Mouse (Mus musculus): ENCODE measurements at regions not wholly inside any gene's neighbourhood (a gene's known extent, or its start where the extent isn't known, plus 50 kb on each side); places are given as distances from the start of the nearest gene placed in this dataset.

DNA sequence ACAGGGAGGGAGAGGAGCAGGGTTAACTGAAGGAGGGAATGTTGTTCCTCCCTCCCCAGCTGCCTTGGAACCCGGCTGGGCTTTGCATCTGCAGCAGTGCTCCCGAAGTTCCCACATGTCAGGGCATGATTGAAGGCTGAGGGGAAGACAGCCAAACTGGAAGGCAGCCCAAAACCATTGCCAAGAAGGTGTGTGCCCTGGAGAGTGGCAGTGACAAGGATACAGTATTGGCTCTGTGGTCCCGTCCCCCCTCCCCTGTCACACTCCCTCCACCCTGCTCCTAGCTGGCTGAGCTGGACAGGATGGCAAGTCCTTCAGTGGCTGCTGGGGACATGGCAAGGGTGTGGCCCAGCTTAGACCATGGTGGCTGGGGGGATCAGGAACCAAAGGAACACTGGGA lies 79.1 kb downstream of the Cyp26b1 start:
- DNase-seq (ENCODE audit: low read depth, low spot score) = no peak

DNA sequence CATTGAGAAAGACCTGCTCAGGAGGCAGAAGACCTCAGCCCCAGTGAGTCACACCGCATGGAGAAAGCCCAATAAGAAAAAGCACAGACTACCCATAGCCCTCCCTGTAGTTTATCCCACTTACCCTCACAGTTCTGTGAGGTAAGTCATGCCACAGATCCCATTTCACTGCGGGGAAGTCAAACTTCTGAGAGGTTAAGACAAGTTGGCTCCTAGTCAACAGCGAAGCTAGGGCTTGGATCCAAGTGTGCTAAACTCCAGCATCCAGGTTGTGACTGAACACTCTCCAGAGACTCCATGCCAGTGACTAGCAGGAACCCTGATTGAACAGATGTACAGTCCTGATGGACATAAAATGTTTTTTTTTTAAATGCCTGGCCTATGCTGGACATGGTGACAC lies 85.1 kb downstream of the Cyp26b1 start:
- DNase-seq (ENCODE audit: low read depth, low spot score) = no peak

DNA sequence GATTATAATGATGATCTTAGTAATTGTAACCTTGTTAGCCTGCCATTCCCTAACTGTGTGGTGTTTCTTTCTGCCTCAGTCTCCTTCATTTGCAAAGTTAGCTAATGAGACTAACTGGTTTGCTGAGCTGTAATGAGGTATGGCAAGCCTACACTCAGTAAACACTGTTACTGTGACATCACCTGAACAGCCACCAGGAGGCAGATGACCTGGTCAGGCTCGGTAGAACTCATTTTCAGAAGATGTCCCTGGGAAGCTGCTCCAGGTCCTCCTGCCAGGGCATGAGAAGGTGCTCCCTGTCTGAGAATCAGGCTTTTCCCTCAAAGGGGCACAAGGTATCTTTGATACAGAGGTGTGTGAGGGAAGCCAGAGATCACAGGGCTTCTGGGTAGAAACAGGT lies 87.0 kb downstream of the Cyp26b1 start:
- no peak for DNase-seq (ENCODE audit: low read depth, low spot score)

DNA sequence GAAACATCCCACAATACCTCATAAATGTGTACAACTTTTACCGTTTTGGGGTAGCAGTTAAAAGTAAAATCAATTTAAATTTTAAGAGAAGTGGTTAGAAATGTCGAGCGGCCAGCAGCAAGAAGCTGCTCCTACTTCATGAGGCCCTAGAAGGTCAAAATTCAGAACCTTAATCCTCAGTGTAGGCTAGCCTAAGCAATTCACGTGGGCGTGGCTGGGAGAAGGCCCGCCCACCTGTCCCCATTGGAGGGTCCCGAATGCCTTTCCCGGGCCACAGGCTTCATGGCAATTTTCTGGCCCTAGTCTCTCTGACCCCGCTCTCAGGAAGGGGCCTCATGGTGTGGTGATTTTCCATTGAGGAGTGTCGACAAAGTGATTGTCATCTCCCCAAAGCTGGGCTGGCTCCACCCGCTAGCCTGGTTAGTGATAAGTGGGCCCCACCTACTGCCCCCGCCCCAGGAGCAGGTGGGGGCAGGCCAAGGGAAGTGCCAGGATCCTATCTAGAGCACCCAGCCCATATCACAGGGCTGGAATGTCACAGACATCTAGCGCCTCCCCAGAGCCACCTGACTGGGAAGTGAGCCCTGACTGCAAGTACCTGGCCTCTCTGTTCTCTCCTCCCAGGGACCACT lies 93.3 kb downstream of the Cyp26b1 start:
- DNase-seq (ENCODE audit: low read depth, low spot score) = no peak

DNA sequence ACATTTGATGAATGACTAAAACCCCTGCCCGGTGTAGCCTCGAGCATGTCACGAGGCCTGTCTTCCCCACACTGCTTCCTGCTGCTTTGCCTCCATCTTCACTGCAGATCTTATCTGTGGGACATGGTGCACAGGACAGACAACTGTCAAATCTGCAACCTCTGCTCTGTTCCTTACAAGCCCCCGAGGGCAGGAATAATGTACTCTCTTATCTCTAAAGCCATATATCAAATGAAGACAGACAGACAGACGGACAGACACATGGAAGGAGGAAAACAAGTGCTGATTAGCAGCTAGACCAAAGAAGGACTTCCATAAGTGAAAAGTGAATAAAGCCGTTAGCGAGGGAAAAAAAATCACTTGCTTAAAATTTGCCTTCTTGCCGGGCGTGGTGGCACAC lies 95.6 kb downstream of the Cyp26b1 start:
- no peak for DNase-seq (ENCODE audit: low read depth, low spot score)

DNA sequence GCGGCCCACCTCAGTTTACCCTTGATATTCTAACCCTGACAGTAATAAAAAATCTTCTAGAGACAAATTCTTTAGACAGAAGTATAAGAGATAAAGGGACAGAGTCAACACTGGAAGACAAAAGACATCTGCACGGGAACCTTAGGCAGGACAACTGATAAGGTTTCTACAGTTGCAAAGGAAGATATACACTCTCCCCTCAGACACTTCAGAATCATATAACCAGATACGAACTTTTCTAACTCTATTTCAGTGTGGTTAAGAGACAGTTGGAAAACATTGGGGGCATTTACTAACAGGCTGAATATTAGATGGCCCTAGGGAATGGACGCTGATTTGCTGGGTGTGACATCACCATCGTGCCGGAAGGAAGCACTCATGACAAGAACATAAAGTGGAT lies 100.0 kb downstream of the Cyp26b1 start:
- DNase-seq (ENCODE audit: low read depth, low spot score) = no peak

DNA sequence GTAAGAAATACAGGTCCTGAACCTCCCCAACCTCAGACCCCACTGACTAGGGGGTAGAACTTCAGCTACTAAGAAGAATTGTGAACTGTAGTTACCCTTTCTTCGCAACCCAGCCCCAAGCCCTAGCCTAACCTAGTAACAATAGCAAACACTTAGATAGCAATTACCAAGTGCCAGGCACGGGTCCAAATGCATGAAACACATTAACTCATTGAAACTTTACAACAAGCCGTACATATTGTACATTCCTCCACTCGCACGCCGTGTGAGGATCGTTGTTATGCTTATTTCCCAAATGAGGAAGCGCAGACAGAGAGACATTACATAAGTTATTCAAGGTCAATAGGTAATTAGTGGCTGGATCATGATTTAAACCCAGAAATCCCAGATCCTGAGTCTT lies 100.5 kb downstream of the Cyp26b1 start:
- no peak for DNase-seq (ENCODE audit: low read depth, low spot score)

DNA sequence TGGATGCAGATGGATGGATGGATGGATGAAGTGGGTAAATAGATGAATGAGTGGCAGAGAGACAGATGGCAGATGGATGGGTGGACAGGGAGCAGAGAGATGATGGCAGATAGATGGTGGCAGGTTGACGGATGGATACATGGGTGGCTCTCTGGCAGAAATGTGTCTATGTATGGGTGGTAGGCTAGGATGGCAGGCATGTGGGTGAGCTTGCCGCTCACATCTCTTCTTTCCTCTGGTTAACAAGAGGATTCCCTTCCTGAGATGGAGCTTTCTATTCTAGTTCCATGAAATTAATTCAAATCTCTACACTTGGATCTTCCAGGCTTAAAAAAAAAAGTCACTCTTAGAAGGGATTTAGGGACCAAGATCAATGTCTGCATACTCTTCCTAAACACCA lies 101.1 kb downstream of the Cyp26b1 start:
- DNase-seq (ENCODE audit: low read depth, low spot score) = no peak

DNA sequence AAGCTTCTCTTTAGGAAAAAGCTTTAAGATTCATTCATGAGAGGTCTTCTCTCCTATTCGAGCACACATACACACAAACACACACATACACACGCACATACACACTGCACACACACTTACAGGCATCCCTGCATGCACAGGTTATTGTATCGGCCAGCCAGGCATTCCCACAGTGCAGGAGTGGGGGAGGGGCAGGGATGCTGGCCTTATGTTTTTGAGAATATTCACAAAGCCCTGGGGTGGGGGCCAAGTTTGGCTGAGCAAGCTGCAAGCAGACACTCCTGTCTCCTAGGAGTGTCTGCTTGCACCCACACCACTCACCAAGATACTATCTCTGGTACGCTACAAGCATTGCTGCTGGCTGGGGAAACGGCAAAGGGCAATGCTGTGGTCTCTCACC lies 102.6 kb downstream of the Cyp26b1 start:
- DNase-seq (ENCODE audit: low read depth, low spot score) = no peak

DNA sequence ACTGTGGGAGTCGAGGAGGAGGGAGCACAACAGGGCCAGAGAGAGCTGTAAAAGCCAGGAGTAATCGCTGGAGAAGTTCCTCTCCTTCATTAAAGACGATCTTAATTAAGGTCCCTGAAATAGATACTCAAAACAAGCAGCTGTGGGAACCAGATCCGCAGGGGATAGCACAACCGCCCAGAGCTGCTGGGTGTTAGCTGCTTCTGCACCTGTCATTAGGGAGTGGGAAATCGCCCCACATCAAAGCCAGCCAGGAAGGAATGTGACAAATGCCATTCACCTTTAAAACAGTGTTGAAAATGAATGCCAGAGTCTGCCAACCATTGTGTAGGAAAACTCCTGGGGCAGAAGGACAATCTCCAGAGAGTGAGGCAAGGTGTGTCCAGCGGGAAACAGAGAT lies 112.5 kb downstream of the Cyp26b1 start:
- DNase-seq (ENCODE audit: low read depth, low spot score) = no peak

DNA sequence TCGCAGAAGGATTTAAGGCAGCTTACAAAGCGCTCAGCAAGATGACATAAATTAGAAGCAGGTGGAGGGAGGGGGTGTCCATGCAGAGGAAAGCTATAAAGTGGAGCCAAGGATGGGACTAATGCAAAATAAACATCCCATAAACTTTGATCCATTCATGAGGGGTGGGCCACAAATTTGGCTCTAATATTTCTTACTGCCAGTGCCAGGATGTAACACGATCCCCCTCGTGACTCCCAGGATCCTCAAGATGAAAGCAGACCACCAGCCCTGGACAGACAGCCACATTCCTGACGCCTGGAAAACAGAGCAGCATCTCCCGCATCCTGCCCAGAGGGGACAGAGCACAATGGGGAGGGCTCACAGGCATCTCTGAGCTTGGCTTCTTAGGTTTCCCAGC lies 116.6 kb downstream of the Cyp26b1 start:
- no peak for DNase-seq (ENCODE audit: low read depth, low spot score)

DNA sequence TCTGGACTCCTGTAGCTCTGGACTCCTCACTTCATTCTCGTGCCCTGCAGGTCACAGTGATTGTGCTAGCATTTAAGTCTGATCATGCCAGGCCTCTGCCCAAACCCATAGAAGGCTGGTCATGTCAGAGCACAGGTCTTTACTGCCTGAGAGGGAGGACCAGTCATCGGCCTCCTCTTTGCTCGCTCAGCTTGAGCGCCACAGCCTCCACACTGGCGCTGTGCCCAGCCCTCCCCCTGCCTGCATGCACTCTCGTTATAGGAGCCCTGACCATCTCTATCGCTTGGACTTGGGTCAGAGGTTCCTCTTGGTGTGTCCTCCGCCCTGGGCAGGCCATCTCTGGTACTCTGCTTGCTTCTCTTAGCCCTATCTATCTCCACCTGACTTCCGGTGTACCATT lies 117.2 kb downstream of the Cyp26b1 start:
- no peak for DNase-seq (ENCODE audit: low read depth, low spot score)

DNA sequence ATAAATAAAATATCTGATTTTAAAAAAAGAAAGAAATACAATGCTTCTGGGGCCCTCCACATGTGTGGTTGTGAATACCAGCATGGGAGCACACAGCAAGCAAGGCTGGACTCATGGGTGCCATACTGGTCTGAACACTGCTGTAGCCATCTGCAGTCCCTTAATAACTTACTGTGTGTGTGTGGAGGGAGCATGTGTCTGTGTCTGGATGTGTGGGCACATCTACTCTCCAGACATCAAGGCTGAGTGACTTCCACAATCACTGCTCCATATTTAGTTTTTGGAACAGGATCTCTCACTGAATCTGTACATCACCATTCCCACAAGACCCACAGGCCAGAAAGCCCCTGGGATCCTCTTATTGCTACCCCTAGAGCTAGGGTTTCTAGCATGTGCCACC lies 118.9 kb downstream of the Cyp26b1 start:
- DNase-seq (ENCODE audit: low read depth, low spot score) = no peak

DNA sequence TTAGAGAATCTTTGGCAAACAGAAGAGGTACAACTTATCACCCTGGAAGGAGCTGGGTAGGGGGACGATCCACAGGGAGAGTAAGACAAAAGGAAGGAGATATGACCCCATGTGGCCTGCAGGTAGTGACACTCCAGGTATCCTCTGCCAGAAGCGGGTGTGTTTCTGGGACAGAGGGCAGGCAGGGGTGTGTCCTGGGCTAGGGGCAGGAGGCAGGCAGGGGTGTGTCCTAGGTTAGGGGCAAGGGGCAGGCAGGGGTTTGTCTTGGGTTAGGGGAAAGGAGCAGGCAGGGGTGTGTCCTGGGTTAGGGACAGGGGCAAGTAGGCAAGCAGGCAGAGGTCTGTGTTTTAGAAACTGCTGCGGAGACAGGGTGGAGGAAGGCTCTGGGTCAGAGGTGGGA lies 120.5 kb downstream of the Cyp26b1 start:
- no peak for DNase-seq (ENCODE audit: low read depth, low spot score)

DNA sequence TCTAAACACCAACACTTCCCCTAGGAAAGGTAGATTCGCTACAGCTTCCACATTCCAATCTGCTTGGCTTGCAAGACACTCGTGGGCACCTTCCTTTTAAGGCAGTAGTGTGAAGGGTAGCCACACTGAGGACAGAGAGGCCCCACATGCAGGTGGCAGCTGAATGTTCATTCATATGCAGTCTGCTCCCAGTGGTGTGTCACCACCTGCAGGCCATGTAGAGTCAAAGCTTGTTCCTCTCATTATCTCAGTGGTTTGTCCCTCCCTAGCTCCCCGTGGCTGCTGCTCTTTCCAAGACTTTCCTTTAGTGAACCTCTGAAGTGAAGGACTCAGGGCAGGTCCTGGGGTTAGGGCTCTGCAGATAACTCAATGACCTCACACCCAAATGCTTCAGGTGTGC lies 121.4 kb downstream of the Cyp26b1 start:
- no peak for DNase-seq (ENCODE audit: low read depth, low spot score)

DNA sequence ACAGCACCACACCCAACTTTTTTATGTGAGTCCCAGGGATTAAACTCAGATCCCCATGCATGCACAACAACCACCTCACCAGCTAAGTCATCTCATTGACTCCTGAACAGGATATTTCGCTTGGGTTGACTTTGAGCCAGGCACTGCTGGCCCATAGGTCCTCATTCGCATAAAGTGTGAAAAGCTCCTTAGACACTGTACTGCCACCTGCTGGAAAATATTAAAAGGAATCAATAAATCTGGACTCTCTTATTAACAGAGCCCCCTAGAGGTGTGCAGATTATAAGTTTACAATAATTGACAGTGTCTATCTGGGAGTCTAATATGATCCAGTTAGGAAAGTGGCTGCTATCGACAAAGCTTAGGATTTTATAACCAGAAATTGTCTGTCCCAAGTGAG lies 126.4 kb downstream of the Cyp26b1 start:
- DNase-seq (ENCODE audit: low read depth, low spot score) = no peak

DNA sequence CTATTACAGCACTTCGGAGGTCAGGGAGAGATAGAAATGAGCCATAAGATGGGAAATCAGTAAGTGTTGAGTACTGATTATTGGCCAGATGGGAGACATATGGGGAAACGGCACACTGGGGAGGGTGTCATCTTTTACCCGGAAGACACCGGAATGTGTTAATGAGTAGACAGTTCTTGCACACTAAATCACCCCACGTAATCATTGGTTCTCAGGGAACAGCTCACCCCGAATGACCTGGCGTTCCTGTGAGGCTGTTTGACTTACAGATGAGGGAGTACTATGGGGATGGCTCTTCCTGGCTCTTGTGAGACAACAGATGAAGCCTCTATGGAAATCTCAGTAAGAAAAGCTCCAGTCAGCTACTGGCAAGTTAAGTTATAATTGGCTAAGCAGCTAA lies 127.5 kb downstream of the Cyp26b1 start:
- no peak for DNase-seq (ENCODE audit: low read depth, low spot score)

DNA sequence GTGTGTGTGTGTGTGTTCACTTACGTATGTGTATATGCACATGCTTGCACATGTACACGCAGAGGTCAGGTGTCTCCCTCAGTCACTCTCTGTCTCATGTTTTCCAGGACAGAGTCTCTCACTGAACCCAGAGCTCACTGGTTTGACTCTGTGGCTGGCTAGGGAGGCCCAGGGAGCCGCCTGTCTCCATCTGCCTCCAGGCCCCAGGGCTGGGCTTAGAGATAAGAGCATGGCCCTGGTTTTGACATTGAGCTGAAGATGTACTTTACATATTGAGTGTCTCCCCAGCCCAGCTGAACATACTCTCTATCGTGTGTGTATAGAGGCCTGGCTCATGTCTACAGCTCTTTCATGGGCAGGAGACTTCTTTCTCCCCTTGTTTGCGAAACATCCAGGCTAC lies 128.1 kb downstream of the Cyp26b1 start:
- DNase-seq (ENCODE audit: low read depth, low spot score) = no peak

DNA sequence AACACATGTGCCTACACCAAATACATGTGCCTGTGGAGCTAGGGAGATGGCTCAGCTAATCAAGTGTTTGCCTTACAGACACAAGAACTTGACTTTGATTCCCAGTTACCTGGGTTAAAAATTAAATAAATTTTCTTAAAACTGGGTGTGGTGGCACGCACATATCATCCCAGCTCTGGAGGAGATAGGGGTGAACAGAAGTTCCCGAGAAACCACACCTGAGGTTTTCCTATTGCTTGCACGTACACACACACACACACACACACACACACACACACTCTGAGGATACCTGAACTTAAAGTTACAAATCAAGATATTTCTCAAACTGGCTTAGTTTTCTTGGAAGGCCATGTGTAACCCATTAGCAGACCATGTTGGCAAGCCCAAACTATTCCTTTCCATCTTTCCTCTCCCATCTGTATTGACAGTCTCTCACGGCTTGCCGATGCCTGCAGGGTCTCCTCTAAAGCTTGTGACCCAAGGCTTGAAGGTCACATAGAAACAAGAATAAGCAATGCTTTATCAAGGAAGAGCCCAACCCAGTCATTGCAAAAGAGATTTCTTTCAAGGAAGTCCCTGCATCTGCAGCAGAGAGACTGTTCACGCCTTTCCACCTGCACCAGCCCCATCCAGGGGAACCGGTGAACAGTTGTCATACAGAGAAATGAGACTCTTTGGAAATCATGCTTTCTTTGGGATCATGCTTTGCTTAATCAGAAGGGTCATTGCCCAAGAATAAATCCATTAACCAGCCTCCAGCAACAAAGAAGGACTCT lies 129.9 kb downstream of the Cyp26b1 start:
- DNase-seq (ENCODE audit: low read depth, low spot score) = no peak

DNA sequence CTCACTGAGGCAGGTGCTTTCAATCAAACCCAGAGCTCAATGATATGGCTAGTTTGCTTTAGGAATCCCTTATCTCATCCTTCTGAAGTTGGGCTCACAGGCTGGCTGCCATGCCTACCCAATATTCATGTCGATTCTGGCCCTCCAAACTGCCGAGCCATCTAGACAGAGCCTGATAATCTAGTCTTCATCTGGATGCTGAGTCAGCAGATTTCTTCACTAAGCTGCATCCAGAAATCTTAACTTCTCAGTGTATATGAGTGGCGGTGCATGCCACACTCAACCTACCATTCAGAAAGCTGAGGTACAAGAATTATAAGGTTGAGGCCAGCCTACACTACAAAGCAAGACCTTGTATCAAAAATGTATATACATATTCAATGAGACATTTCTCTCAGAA lies 136.9 kb downstream of the Cyp26b1 start:
- DNase-seq (ENCODE audit: low read depth, low spot score) = no peak

DNA sequence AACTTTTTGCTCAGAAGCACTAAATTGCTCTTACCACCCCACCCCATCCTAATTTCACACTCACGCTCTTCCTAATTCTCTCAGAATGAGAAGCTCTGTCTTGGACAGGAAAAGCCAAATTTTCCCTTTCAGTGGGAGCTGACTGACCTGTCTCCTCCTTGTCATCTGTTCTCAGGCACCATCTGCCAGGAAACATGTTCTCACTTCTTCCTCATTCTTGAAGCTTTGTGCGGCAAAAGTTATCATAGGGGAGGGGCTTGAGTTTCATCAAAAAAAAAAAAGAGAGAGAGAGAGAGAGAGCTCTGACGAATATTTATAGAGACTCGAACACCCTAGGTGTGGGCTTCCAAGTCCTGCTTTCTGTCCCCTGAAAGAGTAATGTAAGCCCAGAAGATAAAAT lies 148.6 kb downstream of the Cyp26b1 start:
- DNase-seq (ENCODE audit: low read depth, low spot score) = no peak

DNA sequence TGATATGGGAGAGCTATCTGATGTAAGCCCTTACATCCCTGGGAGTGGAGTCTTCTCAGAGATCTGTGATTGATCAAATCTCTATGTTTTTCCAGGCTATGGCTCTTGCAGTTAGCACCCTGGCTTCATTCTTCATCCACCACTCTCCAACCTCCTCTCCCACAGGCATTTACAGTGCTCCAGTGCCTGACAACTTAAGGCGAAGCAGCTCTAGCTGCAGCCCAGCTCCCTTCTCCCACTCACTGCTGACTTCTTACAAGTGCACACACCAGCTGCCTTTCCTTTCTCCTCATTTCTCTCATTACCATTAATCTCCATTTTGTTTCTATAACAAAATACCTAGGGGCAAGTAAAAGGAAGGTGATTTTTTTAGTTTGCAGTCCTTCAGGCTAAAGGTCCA lies 151.0 kb downstream of the Cyp26b1 start:
- DNase-seq (ENCODE audit: low read depth, low spot score) = no peak

DNA sequence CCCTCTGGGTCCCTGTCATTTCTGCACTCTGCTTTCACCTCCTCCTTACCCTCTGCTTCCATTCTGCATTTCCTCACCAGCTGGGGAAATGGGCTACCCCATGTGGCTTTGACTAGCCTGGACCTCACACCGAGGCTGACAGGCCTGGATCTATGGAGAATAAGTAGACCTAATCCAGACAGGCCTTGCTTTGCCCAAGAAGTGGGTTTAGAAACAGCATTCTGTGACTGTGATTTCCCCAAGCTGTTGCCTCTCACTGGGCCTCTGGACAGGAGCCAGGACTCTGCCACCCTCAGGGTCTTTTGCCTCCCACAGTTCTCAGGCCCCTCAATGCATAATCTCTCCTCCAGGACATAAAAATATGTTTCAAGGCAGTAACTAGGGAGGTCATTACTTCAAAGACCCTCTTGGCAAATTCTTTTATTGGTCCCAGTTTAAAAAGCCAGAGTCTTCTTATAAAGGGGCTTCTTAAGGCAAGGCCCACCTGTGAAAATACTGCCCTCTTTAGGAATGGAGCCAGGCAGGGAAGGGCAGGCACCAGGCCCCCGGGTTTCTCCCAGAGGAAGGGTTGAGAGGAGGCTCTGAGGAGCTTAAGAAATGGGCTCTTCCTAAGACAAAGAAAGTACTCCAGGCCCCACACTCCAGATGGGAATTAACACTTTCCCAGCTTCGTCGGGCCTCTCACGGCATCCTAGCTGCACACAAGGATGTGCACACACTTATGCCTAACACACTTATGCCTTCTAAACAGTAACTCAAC lies 151.8 kb downstream of the Cyp26b1 start:
- DNase-seq (ENCODE audit: low read depth, low spot score) = no peak

Measured in retina, postnatal 7 days (tissue).